8 mouse cellular contexts compared by ENCODE assay signal in the genomic region with DNA sequence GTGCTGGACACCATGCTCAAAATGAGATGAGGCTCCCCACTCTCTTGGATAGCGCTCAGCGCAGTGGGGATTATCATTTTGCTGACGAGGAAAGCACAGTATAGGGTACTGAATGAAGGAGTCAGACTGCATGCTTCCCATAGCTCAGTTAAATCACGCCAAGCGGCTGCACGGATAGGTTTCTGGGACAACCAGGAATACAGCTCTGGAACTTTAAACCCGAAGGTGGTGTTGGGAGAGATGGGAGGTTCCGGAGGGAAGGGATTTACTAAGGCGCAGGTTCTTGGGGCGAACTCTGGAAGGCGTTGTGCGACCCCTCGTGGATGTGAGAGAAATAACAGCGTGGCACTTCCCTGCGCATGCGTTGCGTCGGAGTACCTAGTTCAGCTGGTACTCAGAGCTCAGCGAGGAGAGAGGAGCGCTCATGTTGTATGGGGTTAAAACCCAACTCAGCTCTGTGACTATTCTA. TPM values are rescaled to one million over a fixed set of nuclear protein-coding genes. Genes with fewer than 3 reads are reported as not detected.
DNase-seq lines count a peak whose midpoint lies in the region; ATAC-seq and TF ChIP-seq lines count a peak whose summit lies in the region.

No protein-coding gene starts in this region.

- peak overlapping the region; percentile 71 for H3K4me2 ChIP-seq in CH12.LX (ENCODE audit: insufficient read depth, low read depth, poor library complexity, severe bottlenecking)
- H3K4me2 ChIP-seq in forebrain, embryonic 12.5 days = peak overlapping the region; percentile 53
- H3K4me2 ChIP-seq in heart, postnatal 0 days (ENCODE audit: low read depth, low read length) = peak overlapping the region; percentile 70
- H3K4me2 ChIP-seq in liver, embryonic 16.5 days (ENCODE audit: low read depth, low read length) = peak overlapping the region; percentile 66
- peak overlapping the region; percentile 53 for H3K4me2 ChIP-seq in neural tube, embryonic 13.5 days

- dilution Hi-C loops in CH12.LX (cut with MboI; ENCODE audit: extremely low pct_ligation_motif_present, extremely low pct_unique_long_range_greater_than_20kb, low sequenced_read_pairs) = no loop called here

- H3K27ac ChIP-seq in CH12.LX (ENCODE audit: insufficient read depth, low read depth) = no peak overlapping the region
- H3K27ac ChIP-seq in forebrain, embryonic 12.5 days = no peak overlapping the region
- no peak overlapping the region for H3K27ac ChIP-seq in heart, postnatal 0 days (ENCODE audit: low read depth)
- no peak overlapping the region for H3K27ac ChIP-seq in liver, embryonic 16.5 days (ENCODE audit: low read length)
- 0 out of 2 replicates have a peak overlapping the region, but pooled peaks have one; percentile 25 for H3K27ac ChIP-seq in neural tube, embryonic 13.5 days (replicated peaks)
- H3K27ac ChIP-seq in testis, adult 2 months (ENCODE audit: control insufficient read depth, insufficient read depth, low read depth, low read length) = no peak overlapping the region

- peak overlapping the region; percentile 31 to 40 (median 33) for H3K4me3 ChIP-seq in CH12.LX (replicated peaks in 1 of 3; ENCODE audit: low read depth in 2 of 3, low read length in 2 of 3, poor library complexity in 1 of 3)
- H3K4me3 ChIP-seq in forebrain, embryonic 12.5 days (replicated peaks) = peak overlapping the region; percentile 24
- peak overlapping the region; percentile 44 for H3K4me3 ChIP-seq in heart, postnatal 0 days (ENCODE audit: low read depth, low read length)
- H3K4me3 ChIP-seq in liver, embryonic 16.5 days (ENCODE audit: low read depth, low read length) = peak overlapping the region; percentile 45
- peak overlapping the region; percentile 21 for H3K4me3 ChIP-seq in neural tube, embryonic 13.5 days
- H3K4me3 ChIP-seq in testis, adult 2 months (ENCODE audit: control insufficient read depth, low read depth, low read length) = peak overlapping the region; percentile 0; the same call in 1 of the 2 replicates

- ATAC-seq in forebrain, embryonic 12.5 days (ENCODE audit: low FRiP score) = peak; percentile 84
- peak; percentile 81 for ATAC-seq in heart, postnatal 0 days (ENCODE audit: insufficient read depth, low read depth)
- peak; percentile 61 for ATAC-seq in liver, embryonic 16.5 days (ENCODE audit: low read depth)
- peak; percentile 73 for ATAC-seq in neural tube, embryonic 13.5 days (ENCODE audit: low read depth)

- peaks cover 8 to 10% of the 10 kb centered on the region in 2 experiments for H3K36me3 ChIP-seq in CH12.LX (replicated peaks in 1 of 2; ENCODE audit: control insufficient read depth in 1 of 2, insufficient read depth in 1 of 2, low read length in 1 of 2)
- no peaks in the 10 kb centered on the region for H3K36me3 ChIP-seq in forebrain, embryonic 12.5 days (replicated peaks)
- no peaks in the 10 kb centered on the region for H3K36me3 ChIP-seq in heart, postnatal 0 days (replicated peaks; ENCODE audit: control insufficient read depth, insufficient read depth, low read length)
- no peaks in the 10 kb centered on the region; the same call in 1 of the 2 replicates for H3K36me3 ChIP-seq in liver, embryonic 16.5 days (ENCODE audit: control insufficient read depth, insufficient read depth)
- H3K36me3 ChIP-seq in neural tube, embryonic 13.5 days = no peaks in the 10 kb centered on the region
- no peaks in the 10 kb centered on the region for H3K36me3 ChIP-seq in testis, adult 2 months (ENCODE audit: control insufficient read depth, insufficient read depth, low read length)

- H3K9me3 ChIP-seq in CH12.LX (replicated peaks; ENCODE audit: low read length) = no peaks in the 10 kb centered on the region
- H3K9me3 ChIP-seq in forebrain, embryonic 12.5 days = no peaks in the 10 kb centered on the region
- H3K9me3 ChIP-seq in heart, postnatal 0 days (replicated peaks; ENCODE audit: control insufficient read depth, low read length) = no peaks in the 10 kb centered on the region
- no peaks in the 10 kb centered on the region for H3K9me3 ChIP-seq in liver, embryonic 16.5 days (replicated peaks; ENCODE audit: control insufficient read depth, low read length)
- H3K9me3 ChIP-seq in neural tube, embryonic 13.5 days = no peaks in the 10 kb centered on the region

- WGBS in forebrain, embryonic 12.5 days = 7% methylated on average over 20 of the region's 20 CpGs
- WGBS in heart, postnatal 0 days = 7% methylated on average over 20 of the region's 20 CpGs
- WGBS in liver, embryonic 16.5 days (ENCODE audit: insufficient replicate concordance) = 7% methylated on average over 20 of the region's 20 CpGs
- WGBS in neural tube, embryonic 13.5 days = 7% methylated on average over 20 of the region's 20 CpGs

- peak overlapping the region; percentile 41 for H3K9ac ChIP-seq in CH12.LX (ENCODE audit: insufficient read depth, low read depth)
- peak overlapping the region; percentile 53 for H3K9ac ChIP-seq in forebrain, embryonic 12.5 days
- peak overlapping the region; percentile 43; the same call in 1 of the 2 replicates for H3K9ac ChIP-seq in heart, postnatal 0 days (replicated peaks; ENCODE audit: low read depth, low read length)
- H3K9ac ChIP-seq in liver, embryonic 16.5 days (ENCODE audit: low read depth, low read length) = 0 out of 2 replicates have a peak overlapping the region, but pooled peaks have one; percentile 41
- peak overlapping the region; percentile 56 for H3K9ac ChIP-seq in neural tube, embryonic 13.5 days

- TF ChIP-seq RAD21 in CH12.LX (IDR thresholded peaks at IDR 0.05; ENCODE audit: low read depth, low read length) = no peak; the same call in none of the 2 replicates

- peak; percentile 91 for DNase-seq in CH12.LX (ENCODE audit: extremely low read depth)
- peak; percentile 86 for DNase-seq in c-Kit-positive CD71-positive TER-119-negative erythroid progenitor cells, embryonic 14.5 days (ENCODE audit: low read depth)
- DNase-seq in heart, postnatal 0 days (ENCODE audit: low spot score) = peak; percentile 97
- peak; percentile 89 to 91 for DNase-seq in kidney, postnatal 4 days

- TF ChIP-seq EP300 in CH12.LX (IDR thresholded peaks at IDR 0.05; ENCODE audit: low read length) = no peak
- no peak for TF ChIP-seq EP300 in heart, postnatal 0 days (IDR thresholded peaks at IDR 0.05; ENCODE audit: low read depth)

- in situ Hi-C loops in CH12.LX (cut with MboI; ENCODE audit: low pct_ligation_motif_present, low pct_unique_long_range_greater_than_20kb, low sequenced_read_pairs) = no loop called here

- H3K79me2 ChIP-seq in CH12.LX (replicated peaks; ENCODE audit: control insufficient read depth, extremely low read depth, insufficient read depth, poor library complexity, severe bottlenecking) = no peaks in the 10 kb centered on the region

- peak; percentile 50 for TF ChIP-seq POLR2A in CH12.LX (IDR thresholded peaks at IDR 0.05; ENCODE audit: low read depth, low read length)
- no peak for TF ChIP-seq POLR2A in testis, adult 2 months (IDR thresholded peaks at IDR 0.05; ENCODE audit: control insufficient read depth, low read depth, low read length)

- TF ChIP-seq CTCF in CH12.LX (conservative IDR thresholded peaks at IDR 0.05 in 1 of 2, IDR thresholded peaks at IDR 0.05 in 1 of 2; ENCODE audit: low read depth in 2 of 2, low read length in 2 of 2) = peak; percentile 95 to 99
- TF ChIP-seq CTCF in heart, postnatal 0 days (IDR thresholded peaks at IDR 0.05; ENCODE audit: low read depth) = peak; percentile 90
- TF ChIP-seq CTCF in testis, adult 2 months (IDR thresholded peaks at IDR 0.05; ENCODE audit: control insufficient read depth, insufficient read depth, insufficient replicate concordance, low read depth, low read length) = peak; percentile 97

- no peaks in the 10 kb centered on the region for H3K27me3 ChIP-seq in CH12.LX (replicated peaks)
- H3K27me3 ChIP-seq in forebrain, embryonic 12.5 days = no peaks in the 10 kb centered on the region
- H3K27me3 ChIP-seq in heart, postnatal 0 days (ENCODE audit: control insufficient read depth, insufficient read depth, low read length) = no peaks in the 10 kb centered on the region
- H3K27me3 ChIP-seq in liver, embryonic 16.5 days (ENCODE audit: control insufficient read depth, insufficient read depth, low read depth, low read length) = no peaks in the 10 kb centered on the region
- no peaks in the 10 kb centered on the region for H3K27me3 ChIP-seq in neural tube, embryonic 13.5 days
- no peaks in the 10 kb centered on the region for H3K27me3 ChIP-seq in testis, adult 2 months (ENCODE audit: control insufficient read depth, insufficient read depth, low read length)

- peaks cover 22 to 33% of the 10 kb centered on the region in 2 experiments for H3K4me1 ChIP-seq in CH12.LX (ENCODE audit: control insufficient read depth in 1 of 2, insufficient read depth in 2 of 2)
- H3K4me1 ChIP-seq in forebrain, embryonic 12.5 days = peaks cover 15% of the 10 kb centered on the region
- peaks cover 9% of the 10 kb centered on the region for H3K4me1 ChIP-seq in heart, postnatal 0 days (ENCODE audit: control insufficient read depth, insufficient read depth)
- H3K4me1 ChIP-seq in liver, embryonic 16.5 days (ENCODE audit: control insufficient read depth, low read depth, low read length) = peaks cover 39% of the 10 kb centered on the region
- peaks cover 9% of the 10 kb centered on the region for H3K4me1 ChIP-seq in neural tube, embryonic 13.5 days (replicated peaks)
- no peaks in the 10 kb centered on the region for H3K4me1 ChIP-seq in testis, adult 2 months (ENCODE audit: control insufficient read depth, insufficient read depth, low read length)

RNA-seq across cellular contexts. Expression of a gene that starts 4.8 kb away (rescaled TPM):
- 0.21 and 0.55 TPM in 2 replicates for total RNA-seq in CH12.LX (2012; rRNA removed)
- total RNA-seq in CH12.LX (2014; rRNA removed) = not detected in 2 replicates
- polyA plus RNA-seq in CH12.LX (2012; ENCODE audit: insufficient read length, low read depth) = 0.30 and 0.33 TPM in 2 replicates
- polyA plus RNA-seq in forebrain, embryonic 12.5 days (2016; fragmentation: Nextera tagmentation; extraction: Ambion mirVana) = 0.27 TPM in 1 of 2 replicates, not detected in the other
- not detected in 2 replicates for total RNA-seq in heart, postnatal 0 days (2014; rRNA removed; ENCODE audit: low replicate concordance)
- polyA plus RNA-seq in heart, postnatal 0 days (2015; fragmentation: Nextera tagmentation; extraction: Ambion mirVana) = 0.15 and 0.30 TPM in 2 replicates
- polyA plus RNA-seq in liver, embryonic 16.5 days (2015; fragmentation: Nextera tagmentation; extraction: Ambion mirVana) = 0.16 and 0.96 TPM in 2 replicates
- polyA plus RNA-seq in neural tube, embryonic 13.5 days (2015; fragmentation: Nextera tagmentation; extraction: Ambion mirVana) = 0.27 TPM in 1 of 2 replicates, not detected in the other
- polyA plus RNA-seq in testis, adult 2 months (2012; rRNA removed) = not detected in 2 replicates

RNA-seq across cellular contexts. Expression of a gene that starts 31.1 kb away (rescaled TPM):
- total RNA-seq in CH12.LX (2012; rRNA removed) = 0.04 and 0.08 TPM in 2 replicates
- total RNA-seq in CH12.LX (2014; rRNA removed) = 0.08 TPM in 1 of 2 replicates, not detected in the other
- polyA plus RNA-seq in CH12.LX (2012; ENCODE audit: insufficient read length, low read depth) = 0.10 and 0.11 TPM in 2 replicates
- polyA plus RNA-seq in forebrain, embryonic 12.5 days (2016; fragmentation: Nextera tagmentation; extraction: Ambion mirVana) = 4.4 and 5.1 TPM in 2 replicates
- 0.76 and 2.7 TPM in 2 replicates for total RNA-seq in heart, postnatal 0 days (2014; rRNA removed; ENCODE audit: low replicate concordance)
- 1.6 and 1.7 TPM in 2 replicates for polyA plus RNA-seq in heart, postnatal 0 days (2015; fragmentation: Nextera tagmentation; extraction: Ambion mirVana)
- 0.09 and 0.14 TPM in 2 replicates for polyA plus RNA-seq in liver, embryonic 16.5 days (2015; fragmentation: Nextera tagmentation; extraction: Ambion mirVana)
- 3.3 and 5.1 TPM in 2 replicates for polyA plus RNA-seq in neural tube, embryonic 13.5 days (2015; fragmentation: Nextera tagmentation; extraction: Ambion mirVana)
- polyA plus RNA-seq in testis, adult 2 months (2012; rRNA removed) = 0.55 and 0.59 TPM in 2 replicates

RNA-seq across cellular contexts. Expression of a gene that starts 44.9 kb away (rescaled TPM):
- total RNA-seq in CH12.LX (2012; rRNA removed) (57.7 and 82.3 TPM in 2 replicates), CH12.LX (2014; rRNA removed) (69.8 and 82.2 TPM in 2 replicates)
- 246 and 318 TPM in 2 replicates for polyA plus RNA-seq in CH12.LX (2012; ENCODE audit: insufficient read length, low read depth)
- 174 and 179 TPM in 2 replicates for polyA plus RNA-seq in forebrain, embryonic 12.5 days (2016; fragmentation: Nextera tagmentation; extraction: Ambion mirVana)
- 17.9 and 29.2 TPM in 2 replicates for total RNA-seq in heart, postnatal 0 days (2014; rRNA removed; ENCODE audit: low replicate concordance)
- 49.2 and 51.9 TPM in 2 replicates for polyA plus RNA-seq in heart, postnatal 0 days (2015; fragmentation: Nextera tagmentation; extraction: Ambion mirVana)
- 34.8 and 40.6 TPM in 2 replicates for polyA plus RNA-seq in liver, embryonic 16.5 days (2015; fragmentation: Nextera tagmentation; extraction: Ambion mirVana)
- polyA plus RNA-seq in neural tube, embryonic 13.5 days (2015; fragmentation: Nextera tagmentation; extraction: Ambion mirVana) = 146 and 151 TPM in 2 replicates
- polyA plus RNA-seq in testis, adult 2 months (2012; rRNA removed) = 8.2 and 10.7 TPM in 2 replicates

RNA-seq across cellular contexts. Expression of a gene that starts 50.9 kb away (rescaled TPM):
- total RNA-seq in CH12.LX (2012; rRNA removed) (55.7 and 56.0 TPM in 2 replicates), CH12.LX (2014; rRNA removed) (62.0 and 64.5 TPM in 2 replicates)
- 97.4 and 98.8 TPM in 2 replicates for polyA plus RNA-seq in CH12.LX (2012; ENCODE audit: insufficient read length, low read depth)
- polyA plus RNA-seq in forebrain, embryonic 12.5 days (2016; fragmentation: Nextera tagmentation; extraction: Ambion mirVana) = 12.6 and 20.9 TPM in 2 replicates
- 164 and 181 TPM in 2 replicates for total RNA-seq in heart, postnatal 0 days (2014; rRNA removed; ENCODE audit: low replicate concordance)
- 53.7 and 54.6 TPM in 2 replicates for polyA plus RNA-seq in heart, postnatal 0 days (2015; fragmentation: Nextera tagmentation; extraction: Ambion mirVana)
- polyA plus RNA-seq in liver, embryonic 16.5 days (2015; fragmentation: Nextera tagmentation; extraction: Ambion mirVana) = 2.9 and 3.5 TPM in 2 replicates
- polyA plus RNA-seq in neural tube, embryonic 13.5 days (2015; fragmentation: Nextera tagmentation; extraction: Ambion mirVana) = 21.0 and 21.8 TPM in 2 replicates
- 80.8 and 89.0 TPM in 2 replicates for polyA plus RNA-seq in testis, adult 2 months (2012; rRNA removed)
